Mouse (Mus musculus): ENCODE measurements at regions not wholly inside any gene's neighbourhood (a gene's known extent, or its start where the extent isn't known, plus 50 kb on each side); places are given as distances from the start of the nearest gene placed in this dataset.

DNA sequence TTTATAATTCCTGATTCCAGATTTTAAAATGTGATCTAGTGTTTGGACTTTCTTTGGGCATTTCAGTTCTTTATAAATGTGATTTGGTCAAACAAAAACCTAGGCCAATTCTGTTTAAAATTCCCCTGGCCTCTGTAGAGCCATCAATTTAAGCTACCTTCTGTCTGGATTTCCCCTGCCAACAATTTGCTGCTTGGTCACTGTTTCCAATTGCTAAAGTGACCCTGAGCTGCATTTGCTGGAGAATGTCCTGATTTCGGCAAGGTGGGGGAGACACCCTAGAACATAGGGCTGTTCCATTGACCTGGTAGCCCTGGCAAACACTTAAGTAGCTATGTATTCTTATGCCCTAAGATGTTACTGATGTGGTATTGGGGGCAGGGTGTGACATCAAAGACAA lies 386.3 kb upstream of the Pou3f3 start:
- DNase-seq: no peak

DNA sequence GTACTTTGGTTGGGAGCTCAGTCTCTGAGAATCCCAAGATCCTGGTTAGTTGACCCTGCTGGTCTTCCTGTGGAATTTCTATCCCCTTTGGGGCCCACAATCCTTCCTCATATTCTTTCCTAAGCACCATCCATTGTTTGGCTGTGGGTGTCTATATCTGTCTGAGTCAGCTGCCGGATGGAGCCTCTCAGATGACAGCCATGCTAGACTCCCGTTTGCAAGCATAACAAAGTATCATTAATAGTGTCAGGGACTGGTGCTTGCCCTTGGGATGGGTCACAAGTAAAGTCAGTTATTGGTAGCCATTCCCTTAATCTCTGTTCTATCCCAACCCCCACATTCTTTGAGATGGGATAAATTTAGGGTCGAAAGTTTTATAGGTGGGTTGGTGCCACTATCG lies 382.1 kb upstream of the Pou3f3 start:
- DNase-seq: no peak

DNA sequence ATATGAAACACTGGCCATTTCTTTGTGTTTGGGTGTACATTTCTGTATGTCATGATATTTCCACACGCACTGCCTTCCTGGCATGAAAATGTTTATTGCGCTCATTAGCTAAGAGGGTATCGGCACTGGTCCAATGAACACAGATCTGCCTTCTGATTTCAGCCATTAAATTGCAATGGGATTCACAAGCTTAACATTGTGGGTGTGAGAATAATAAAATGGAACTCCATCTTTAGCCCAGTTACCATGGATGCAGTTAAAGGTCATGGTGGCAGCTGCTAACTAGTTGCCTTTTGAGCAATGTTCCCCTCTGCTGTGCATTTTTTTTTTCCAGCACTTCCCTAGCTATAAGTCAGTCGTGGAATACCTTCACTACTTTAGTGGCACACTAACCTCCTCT lies 343.7 kb upstream of the Pou3f3 start:
- no peak for DNase-seq

DNA sequence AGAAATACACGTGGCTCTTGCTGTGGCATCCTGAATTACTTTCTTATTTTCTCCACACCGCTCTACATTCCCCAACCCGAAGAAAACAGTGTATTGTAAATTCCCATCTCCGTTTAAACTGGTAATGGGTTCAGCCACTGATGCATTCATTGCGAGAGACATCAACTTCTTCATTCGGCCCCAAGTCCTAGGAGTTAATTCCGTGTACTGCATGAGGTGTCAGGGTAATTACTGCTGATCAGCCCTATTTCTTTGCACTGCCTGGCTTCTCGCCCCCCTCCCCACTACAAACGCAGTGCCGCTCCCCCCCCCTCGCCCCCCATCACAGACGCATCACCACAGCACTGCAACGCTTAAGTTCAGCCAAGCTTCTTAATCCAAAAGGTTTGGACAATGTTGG lies 343.2 kb upstream of the Pou3f3 start:
- no peak for DNase-seq

DNA sequence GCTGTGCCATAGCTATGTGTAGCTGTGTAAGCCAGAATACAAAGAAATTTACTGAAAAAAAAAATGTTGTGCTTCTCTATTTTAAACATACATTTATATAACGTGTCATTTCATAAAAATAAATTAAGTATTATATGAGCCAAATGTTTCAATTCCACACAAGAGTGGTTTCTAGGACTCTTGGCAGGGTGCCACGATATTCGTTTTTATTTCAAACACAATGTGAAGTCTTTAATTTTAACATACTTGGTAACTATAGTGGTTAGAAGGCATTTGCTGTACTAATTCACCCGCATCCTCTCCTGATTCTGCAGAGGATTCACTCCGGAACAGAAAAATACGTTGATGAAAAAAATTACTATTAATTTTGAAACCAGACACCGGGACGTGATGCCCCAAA lies 342.5 kb upstream of the Pou3f3 start:
- DNase-seq: no peak

DNA sequence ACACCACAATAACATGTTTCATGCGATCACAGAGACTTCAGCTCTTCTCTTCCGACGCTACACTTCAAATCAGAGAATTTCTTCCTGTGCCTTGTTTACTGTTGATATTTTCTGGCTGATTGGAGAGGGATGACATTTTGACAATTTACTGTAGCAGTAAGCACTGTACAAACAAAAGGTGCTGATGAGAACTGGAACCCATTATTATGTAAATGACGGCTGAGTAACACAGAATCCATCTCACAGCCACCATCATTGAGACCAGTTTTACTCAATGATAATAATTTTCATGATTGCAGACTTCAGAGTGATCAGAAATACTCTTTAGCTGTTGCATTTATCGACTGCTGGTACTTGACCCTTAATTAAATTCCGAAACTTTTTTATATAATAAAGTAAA lies 341.5 kb upstream of the Pou3f3 start:
- no peak for DNase-seq

DNA sequence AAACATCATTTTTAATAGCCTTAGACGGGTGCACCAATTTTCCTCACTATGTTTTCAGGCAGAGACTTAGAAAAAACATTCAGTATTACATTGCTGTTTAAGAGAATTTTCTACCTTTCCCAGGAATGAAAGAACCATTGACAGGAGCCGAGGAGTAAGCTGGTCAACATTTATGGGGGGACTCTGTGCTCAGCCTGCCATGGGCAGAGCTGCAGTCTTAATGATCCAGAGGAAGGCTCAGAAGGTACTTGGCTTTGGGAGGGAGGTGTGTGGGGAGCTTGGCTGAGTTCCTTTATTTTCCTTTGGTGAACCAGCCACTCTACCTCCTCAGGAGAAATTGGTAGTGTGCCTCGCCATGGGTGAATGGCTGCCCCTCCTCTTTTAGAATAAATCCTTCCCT lies 333.1 kb upstream of the Pou3f3 start:
- DNase-seq: no peak

DNA sequence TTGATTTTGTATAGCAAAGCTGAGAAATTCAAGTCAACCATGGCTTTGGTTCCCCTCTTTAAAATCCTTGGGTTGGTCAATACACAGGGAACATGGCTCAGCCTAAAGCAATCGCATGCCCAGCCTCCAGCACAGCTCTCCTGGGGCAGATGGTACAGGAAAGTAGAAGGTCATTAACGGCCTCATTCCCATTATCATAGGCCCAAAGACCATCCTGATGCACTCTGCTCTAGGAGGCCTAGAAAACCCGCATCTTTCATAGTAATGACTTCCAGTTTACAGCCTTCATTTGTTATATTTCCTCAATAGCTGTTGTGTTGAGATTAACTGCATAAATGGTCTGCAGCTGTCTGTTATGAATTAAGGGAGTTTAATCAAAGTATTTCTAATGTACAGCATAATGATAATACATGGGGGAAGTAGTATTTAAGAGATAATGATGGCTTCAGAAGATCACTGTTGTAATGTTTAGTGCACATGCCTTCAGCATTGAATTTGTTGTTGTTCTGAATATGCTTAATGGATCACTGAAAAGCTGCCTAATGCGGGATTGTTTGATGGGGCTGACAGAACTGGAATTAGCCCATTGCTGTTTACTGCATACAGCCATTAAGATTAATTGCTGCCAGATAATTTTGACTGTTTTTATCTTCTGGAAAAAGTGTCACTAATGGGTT lies 329.8 kb upstream of the Pou3f3 start:
- no peak for DNase-seq

DNA sequence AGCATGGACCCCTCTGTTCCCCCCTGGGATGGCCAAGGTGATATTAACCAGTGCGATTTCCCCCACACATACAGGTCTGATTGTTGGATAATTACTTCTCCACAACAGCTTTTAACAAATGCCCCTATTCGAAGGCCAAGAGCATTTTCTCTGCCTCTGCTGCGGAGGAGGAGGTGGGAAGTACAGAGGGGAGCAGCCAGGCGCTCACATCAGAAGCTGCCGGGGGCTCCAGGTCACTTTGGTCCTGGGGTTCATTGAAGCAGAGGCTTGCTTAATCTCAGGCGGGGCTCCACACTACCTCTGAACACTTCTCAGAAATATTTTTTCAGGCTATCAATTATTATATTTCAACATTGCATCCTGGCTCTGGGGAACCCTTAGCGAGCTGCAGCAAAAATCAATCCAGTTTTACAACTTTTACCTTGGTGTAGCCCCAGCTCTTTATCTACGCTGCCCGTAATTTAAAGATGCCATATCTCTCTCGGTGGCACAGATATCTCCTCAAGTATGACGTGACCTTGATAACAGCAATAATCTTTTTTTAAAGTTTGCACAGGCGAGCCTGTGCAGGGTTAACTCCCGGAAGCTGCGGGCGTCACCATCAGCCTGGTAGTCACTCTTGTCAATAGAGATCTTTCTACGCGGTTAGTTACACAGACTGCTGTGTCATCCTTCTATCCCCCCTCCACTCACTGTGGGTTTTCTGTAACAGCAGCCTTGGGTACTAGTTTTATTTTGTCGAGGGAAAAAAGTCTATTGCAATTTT lies 307.5 kb upstream of the Pou3f3 start:
- DNase-seq: no peak

DNA sequence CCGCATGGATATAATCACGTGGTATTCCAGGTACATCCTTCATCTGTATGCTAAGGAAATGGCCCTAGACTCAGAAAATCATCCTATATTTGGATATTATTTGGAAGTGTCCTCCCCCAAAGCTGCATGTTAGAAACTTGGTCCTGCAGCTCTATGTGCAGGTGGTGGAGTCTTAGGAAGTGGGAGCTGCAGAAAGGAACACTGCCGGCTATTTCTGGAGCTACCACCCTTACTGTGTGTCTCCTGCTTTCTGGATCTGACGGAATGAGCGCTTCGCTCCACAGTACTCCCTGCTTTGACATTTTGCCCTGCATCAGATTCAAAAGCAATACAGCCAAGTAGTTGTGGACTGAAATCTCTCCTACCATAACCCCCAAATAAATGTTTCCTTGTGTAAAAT lies 306.8 kb upstream of the Pou3f3 start:
- no peak for DNase-seq

DNA sequence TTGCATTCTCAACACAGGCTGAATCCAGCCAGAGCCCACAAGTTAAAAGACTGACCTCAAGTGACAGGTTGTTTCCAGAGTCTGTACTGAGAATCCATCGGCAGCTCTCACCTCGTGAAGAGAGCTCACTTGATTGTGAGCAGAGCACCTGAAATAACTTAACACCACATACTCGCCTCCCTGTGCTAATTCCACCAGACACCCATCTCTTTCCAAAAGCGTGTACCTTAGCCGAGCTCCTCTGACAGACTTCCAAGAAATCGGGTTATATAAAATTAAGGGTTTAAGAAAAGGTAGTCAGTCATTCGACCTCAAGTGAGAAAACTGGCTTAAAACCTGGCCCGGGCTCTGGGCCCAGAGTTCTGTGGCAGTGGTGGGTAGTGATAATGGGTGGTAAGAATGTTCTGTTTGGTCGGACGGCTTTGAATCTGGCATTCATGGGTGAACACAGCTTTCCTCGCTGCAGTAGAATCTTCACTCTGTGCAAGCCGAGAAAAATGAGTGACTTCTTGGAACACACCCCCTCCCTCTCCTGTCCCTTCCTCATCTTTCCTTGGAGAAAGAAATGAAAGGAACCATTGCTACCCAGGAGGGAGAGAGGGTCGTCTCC lies 299.8 kb upstream of the Pou3f3 start:
- no peak for DNase-seq

DNA sequence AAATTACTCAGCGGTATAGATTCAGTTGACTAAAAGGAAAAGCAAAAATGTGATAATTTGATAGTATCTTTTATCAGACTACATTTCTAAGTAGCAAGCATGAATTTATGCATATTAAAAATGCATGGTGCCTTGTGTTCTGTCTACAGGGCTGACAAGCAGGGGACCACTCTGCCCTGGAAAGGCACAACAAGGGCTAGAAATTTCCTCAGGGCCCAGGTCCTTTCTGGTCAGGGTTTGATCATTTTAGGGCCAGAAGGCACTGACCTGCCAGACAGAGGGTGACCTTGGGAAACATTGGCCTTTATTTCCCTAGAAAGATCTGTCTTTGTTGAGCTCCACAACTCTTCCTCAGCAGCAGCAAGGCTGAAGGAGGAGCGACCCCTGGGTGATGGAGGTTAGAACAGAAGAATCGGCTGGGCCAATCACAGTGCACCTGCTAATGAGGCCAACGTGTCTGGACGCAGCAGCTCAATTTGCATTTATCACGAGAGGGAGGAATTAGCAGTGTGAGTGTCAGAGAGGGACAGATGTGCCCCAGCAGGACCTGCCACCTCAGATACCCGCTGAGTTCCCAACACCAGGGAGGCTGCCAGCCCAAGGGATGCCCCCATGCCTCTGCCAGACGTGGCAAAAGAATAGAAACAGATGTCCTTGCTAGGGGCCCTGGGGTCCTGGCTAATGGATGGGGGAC lies 297.0 kb upstream of the Pou3f3 start:
- DNase-seq: no peak

DNA sequence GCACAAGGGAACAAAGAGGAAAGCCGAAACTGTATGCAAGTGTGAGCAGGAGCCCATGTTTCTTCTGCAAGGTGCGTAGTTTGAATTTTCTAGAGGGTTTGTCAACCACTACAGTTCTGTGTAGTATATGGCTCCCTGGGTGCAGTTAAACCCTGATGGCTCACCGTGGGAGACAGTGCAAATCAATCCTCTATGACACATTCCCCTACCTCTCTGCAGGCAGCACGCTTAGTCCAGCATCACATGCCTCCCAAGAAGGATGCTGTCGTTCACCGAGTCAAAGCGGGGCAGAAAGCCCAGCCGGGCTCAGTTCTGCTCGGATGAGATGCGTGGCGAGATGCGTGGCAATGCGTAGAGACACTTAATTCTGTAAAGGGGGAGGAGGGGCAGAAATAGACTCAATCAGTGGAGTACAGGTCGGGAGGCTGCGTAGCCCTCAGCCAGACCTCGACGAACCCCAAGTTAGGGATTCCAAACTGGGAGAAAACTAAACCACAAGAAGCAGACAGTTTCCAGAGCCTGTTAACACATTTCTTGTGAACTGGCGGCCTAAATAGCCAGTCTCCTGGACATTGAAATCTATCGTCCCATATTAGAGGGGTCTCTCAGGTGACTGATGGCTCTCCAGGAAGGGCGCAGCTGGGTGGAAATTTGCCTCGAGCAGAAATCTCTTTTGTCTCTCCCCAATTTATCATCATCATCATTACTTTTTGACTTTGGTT lies 279.6 kb upstream of the Pou3f3 start:
- DNase-seq: no peak

DNA sequence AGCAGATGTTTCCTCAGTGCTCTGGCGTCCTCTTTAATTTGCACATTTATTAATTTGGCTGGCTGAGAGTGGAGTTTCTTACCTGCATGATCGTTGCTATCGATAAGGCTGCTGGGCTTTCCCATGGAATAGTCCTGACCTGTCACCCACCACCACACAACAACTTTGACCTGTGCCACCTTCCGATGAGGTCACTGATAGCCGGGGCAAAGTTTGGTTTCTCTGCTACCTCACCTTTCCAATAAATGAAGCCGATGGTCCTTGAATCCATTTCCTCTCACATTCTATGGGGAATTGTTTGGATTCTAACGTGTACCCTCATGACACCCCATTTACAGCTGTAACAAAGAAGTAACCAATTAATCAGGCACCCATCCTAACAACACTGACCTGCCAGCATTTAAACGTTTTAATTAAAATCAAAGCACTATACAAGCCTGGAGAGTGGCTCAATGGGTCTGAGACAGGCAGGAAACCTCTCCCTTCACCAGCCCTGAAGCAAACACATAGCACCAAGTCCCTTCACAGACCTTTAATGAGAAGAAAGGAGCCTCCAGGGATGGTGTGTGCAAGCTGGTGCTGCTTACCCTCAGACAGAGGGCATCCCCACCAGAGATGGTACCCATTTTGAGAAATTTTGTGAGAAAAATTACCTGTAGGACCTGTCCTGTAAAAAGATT lies 278.9 kb upstream of the Pou3f3 start:
- DNase-seq: no peak

DNA sequence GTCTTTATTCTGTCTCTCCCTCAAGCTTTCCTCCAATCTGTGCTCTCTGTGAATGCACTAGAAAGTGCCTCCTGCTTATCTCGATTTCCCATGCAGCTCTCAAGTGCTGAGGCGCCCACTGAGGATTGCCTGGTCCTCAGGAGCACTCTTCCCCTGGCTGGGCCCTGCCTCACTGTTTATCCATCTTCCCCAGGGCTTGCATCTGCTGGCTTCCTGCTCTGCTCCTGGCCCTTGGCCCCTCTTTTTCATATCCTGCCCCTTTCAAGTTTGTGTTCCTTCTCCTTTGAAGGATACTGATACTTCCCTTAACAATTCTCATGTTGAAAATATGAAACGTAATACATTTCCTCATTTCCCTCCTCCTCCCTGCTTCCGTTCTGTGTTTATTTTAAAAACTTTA lies 277.8 kb upstream of the Pou3f3 start:
- no peak for DNase-seq

DNA sequence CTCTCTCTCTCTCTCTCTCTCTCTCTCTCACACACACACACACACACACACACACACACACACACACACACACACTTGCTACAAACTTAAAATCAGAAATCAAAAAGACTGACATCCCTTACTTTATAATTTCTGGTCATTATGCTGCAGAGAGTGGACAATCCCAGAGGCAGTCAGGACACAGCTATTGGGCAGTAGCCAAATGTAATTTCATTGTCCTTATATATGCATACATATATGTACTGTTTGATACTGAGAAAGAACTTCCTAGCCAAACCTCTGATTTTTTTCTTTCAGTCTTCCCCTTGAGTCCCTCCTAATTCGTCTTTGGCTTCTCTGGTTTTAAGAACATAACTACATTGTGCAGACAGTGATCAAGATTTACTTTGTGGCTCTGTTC lies 277.3 kb upstream of the Pou3f3 start:
- DNase-seq: no peak

DNA sequence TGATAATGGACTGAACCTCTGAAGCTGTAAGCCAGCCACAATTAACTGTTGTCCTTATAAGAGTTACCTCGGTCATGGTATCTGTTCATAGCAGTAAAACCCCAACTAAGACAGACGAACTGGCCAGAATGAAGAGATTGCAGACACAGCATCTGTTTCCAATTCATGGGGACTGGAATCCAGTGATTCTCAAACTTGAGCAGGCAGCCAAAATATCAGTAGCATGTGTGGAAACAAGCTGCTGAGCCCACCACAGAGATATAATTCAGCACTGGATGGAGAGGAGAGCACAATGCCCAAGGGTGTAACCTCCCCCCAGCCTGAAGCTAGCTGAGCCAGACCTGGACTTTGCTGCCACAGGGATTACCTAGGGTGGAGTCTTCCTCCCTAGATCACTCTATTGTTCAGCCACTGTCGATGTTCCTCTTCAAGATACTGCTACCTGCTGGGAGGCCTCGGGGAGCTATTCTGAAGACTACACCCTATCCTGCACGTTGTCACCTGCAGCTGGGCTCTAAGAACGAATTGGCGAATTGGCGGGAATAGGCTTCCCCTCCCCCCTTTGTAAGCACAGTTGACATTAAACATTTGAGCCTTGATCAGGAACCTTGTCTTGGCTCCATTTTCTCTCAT lies 259.1 kb upstream of the Pou3f3 start:
- DNase-seq: no peak

DNA sequence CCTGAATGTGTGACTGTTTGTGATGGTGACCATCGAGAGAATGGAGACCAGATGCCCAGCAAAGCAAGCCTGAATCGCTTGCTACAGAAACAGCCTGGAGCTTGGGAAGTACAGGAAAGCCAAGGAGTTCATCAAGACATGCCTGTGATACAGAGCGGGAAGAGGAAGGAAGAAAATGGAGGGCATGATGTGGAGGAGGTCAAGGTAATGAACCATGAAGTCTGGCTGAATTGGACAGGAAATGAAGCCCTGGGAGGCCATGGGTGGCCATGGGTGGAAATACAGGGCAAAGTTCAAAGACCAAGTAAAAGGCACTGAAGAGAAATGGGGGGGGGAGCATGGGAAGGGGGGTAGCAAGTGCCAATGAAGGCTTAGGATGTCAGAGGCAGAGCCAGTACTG lies 227.2 kb upstream of the Pou3f3 start:
- DNase-seq: no peak

DNA sequence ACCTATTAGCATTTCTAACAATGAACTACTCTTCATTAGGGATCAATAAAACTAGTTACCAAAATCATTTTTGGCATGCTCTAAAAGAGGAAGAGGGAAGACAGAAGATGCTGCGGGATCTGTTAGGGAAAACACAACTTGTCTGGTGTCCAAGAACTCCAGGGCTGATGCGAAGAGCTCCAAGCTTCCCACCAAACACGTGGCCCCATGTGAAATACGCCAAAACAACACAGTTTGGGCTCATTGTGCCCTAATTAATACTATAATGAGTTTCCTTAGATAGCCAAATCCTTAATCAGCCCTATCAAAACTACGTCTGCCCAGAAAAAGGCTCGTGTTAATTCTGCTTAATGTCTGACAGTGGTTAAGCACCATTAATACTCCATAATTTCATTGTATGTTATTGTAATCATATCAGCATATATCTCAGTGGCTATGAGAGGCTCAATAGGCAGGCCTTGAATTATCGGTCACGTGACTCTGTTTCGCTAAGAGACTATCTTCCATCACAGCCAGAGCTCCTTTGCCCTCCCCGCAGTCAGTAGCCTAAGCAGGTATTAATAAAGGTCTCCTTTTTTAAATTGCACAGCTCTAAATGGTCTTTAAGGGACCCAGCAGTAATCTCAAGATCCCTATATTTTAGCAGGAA lies 223.6 kb upstream of the Pou3f3 start:
- DNase-seq: no peak

DNA sequence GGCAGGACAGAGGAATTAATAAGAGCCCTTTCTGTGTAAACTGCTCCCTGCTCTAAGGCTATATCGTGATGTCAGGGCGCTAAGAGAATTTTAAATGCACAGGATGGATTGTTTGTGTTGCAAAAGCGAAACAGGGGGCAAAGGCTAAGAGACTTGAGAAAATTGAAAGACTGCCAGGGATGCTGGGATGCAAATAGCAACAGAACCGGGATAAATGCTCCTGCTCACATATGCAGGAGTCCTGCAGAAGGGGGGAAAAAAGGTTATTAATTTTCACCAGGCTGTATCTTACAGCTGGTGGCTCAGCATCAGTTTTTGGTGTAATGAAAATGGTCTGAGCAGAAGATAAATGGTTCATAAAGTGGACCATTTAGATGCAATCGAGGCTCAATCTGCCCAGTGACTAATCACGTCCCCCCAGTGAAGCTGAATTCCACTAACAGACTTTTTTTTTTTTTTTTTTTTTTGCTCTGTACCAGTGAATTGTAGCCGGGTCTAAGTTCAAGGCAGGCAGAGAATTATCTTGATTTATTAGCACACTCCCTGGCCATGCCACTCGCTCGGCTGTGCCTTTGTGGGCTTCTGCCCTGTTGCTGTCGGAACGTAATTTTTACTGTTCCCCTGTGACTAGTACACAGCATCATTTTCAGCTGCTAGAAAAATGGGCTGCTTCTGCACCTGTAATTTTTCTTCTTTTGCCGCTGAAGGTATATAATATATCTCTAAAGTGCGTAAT lies 222.9 kb upstream of the Pou3f3 start:
- DNase-seq: no peak
